Mouse (Mus musculus) bone marrow macrophage, adult 2 months (primary cell): Measurements from ENCODE around the gene Adcy2.

Experiments
- CTCF ChIP-seq: IDR thresholded peaks from 2 replicates; pipeline ENCODE4 v1.5.1; 2012; ENCODE audit warnings: low read depth, mild to moderate bottlenecking, low read length, moderate library complexity
- POLR2A ChIP-seq: IDR thresholded peaks from 2 replicates; pipeline ENCODE4 v1.6.1; 2012; ENCODE audit warnings: mild to moderate bottlenecking, low read depth, low read length, borderline replicate concordance

GRCm38 (mm10) chr13:68603085-68603484, 396.3 kb downstream of the Adcy2 start:
- TF ChIP-seq CTCF (no peak), POLR2A (no peak)
